Mouse (Mus musculus): ENCODE results near the gene Cdk2ap2.

DNA sequence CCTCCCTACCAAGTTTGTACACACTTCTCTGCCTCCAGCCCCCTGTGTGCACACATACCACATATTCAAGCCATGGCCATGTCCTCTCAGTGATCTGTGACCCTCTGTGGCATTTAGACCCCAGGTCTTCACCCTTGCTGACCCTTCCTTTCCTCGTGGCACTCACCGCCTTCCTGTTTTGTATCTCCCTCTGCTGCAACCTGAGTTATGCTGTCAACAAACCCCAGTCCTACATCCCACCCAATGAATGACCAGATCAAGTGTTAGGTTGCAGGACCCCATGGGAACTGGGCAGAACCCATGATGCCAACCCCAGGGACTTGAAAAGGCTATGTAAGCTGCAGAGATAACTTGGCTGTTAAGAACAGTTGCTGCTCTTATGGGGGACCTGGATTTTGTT, 5.1 kb downstream of the Cdk2ap2 start:
- TF ChIP-seq POLR2A (IDR thresholded peaks at IDR 0.05; ENCODE audit: low read depth, low read length) (no peak), CTCF (conservative IDR thresholded peaks at IDR 0.05; ENCODE audit: insufficient read depth, insufficient read length, low read depth, low read length) (no peak)
